Mouse (Mus musculus): ENCODE results near the gene Rnf13. TPM values are rescaled to one million over a fixed set of nuclear protein-coding genes. Genes with fewer than 3 reads are reported as not detected.

Gene Rnf13
- polyA plus RNA-seq, 1 experiment: 313 TPM

DNA sequence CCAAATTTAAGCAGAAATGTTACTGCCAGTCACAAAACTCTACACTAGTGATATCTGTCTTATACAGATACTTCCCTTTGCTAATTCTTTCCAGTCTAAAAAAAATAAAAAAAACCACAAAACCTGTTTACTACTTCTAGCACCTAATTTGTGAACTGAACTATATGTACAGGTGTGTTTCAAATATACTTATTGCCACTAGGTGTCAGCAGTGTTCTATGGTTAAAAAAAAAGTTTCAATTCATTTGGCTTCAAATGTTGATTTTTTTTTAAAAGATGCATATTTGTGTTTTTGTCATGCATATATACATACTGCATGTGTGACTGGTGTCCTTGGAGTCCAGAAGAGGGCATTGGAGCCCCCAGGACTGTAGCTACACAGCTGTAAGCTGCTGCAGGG is 107.9 kb downstream of the Rnf13 start:
- Histone ChIP-seq H3K4me1 (ENCODE audit: control insufficient read depth, insufficient read depth, low read length) (peaks cover 3% of the 10 kb centered on the region; the same call in 1 of the 2 replicates), H3K27ac (ENCODE audit: insufficient read depth, low read depth, low read length) (no peak overlapping the region), H3K4me3 (ENCODE audit: insufficient read depth, low read length) (no peak overlapping the region)
- TF ChIP-seq CTCF (IDR thresholded peaks at IDR 0.05; ENCODE audit: low read depth, low read length): no peak

DNA sequence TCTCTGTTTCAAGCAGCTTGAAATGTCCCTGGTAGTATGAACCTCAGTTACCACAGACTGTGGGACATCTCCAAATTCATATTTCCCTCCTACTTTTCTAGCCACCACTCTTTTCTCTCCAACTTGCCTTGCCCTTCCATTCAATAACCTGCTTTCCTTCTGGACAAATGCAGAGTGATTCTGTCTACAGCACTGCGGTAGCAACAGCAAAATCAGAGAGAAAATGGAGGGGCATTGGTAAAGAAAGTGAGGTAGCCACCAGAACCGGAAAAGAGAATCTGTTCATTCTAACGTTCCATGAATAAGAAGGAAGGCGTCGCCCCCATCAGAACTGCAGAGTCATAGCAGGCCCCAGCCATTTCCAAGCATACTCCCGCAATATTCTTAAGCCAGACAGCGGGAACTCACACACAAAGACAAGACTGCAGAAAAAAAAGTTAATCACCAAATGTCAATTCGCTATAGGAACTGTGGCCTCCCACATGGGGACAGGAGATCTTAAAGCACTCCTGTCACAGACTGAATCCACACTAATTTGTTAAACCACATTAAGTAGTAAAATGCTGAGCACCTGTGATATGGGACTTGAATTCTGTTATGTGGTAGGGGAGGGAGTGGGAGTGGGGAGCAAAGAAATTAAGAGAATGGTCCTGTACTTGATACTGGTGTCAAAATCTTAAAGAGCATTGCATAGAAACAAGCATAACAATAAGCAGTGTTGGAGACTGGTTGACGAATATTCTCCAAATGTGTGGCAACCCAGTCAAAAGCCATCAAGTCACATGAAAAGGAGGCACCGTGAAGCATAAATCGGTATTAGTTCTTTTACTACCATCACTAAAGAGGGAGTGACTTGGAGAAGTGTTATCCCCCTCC is 110.2 kb downstream of the Rnf13 start:
- TF ChIP-seq CTCF (IDR thresholded peaks at IDR 0.05; ENCODE audit: low read depth, low read length) (no peak), POLR2A (IDR thresholded peaks at IDR 0.05; ENCODE audit: borderline replicate concordance, low read depth, low read length) (no peak)
- no peak overlapping the region for H3K27ac ChIP-seq (ENCODE audit: insufficient read depth, low read depth, low read length)
- H3K4me1 ChIP-seq (ENCODE audit: control insufficient read depth, insufficient read depth, low read length): peaks cover 3% of the 10 kb centered on the region; the same call in 1 of the 2 replicates
- H3K4me3 ChIP-seq (ENCODE audit: insufficient read depth, low read length): no peak overlapping the region

DNA sequence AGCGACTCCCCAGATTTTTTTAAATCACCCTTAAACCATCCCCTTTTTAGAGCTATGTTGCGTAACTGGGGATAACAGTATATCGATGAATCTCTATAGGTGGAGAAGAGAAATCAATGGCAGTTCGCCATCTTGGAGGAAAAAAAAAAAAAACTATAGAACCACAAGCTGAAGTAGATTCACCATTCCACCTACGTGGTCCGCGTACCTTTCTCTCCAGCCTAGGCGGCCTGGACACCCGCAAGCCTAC is 110.7 kb downstream of the Rnf13 start:
- Histone ChIP-seq H3K27ac (ENCODE audit: insufficient read depth, low read depth, low read length) (no peak overlapping the region), H3K4me1 (ENCODE audit: control insufficient read depth, insufficient read depth, low read length) (peaks cover 3% of the 10 kb centered on the region; the same call in 1 of the 2 replicates), H3K4me3 (ENCODE audit: insufficient read depth, low read length) (peak overlapping the region; percentile 90)
- TF ChIP-seq CTCF (IDR thresholded peaks at IDR 0.05; ENCODE audit: low read depth, low read length) (no peak), POLR2A (IDR thresholded peaks at IDR 0.05; ENCODE audit: borderline replicate concordance, low read depth, low read length) (no peak)

DNA sequence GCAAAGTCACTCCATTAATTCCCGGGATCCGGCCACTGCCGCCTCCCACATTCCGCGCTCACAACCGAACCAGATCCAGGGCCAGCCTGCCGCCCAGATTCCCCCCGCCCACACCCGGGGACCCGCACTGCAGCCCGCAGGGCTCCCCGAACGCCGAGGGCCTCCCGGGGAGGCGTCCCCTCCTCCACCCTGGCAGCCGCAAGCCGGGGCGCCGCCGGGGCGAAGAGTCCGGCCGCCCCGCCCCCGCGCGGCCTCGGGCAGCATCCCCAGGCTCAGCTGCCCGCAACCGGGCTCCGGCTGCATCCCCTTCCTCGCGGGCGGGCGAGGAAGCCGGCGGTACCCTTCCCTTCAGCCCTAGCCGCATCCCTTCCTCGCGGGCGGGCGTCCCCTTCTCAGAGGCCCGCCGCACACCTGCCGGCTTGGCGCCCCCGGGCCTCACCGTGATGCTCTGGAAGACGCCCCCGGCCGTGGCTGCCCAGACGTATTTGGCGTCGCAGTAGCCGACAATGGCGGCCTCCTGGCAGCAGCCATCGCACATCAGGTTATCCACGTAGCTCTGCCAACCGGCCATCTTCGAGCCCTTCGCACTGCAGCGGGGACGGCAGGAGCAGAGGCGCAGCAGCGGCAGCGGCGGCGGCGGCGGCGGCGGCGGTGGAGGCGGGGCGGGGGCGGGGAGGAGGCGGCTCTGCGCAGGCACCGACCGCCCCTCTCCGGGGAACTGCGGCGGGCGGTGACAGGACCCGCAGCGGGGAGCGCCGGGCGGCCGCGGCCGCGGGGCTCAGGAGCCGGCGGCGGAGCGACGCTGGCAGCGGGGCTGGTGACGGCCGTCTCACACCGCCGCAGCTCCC is 111.3 kb downstream of the Rnf13 start:
- H3K4me3 ChIP-seq (ENCODE audit: insufficient read depth, low read length): peak overlapping the region; percentile 90
- TF ChIP-seq POLR2A (IDR thresholded peaks at IDR 0.05; ENCODE audit: borderline replicate concordance, low read depth, low read length): no peak
- no peak for TF ChIP-seq CTCF (IDR thresholded peaks at IDR 0.05; ENCODE audit: low read depth, low read length)
- no peak overlapping the region for H3K27ac ChIP-seq (ENCODE audit: insufficient read depth, low read depth, low read length)
- H3K4me1 ChIP-seq (ENCODE audit: control insufficient read depth, insufficient read depth, low read length): peaks cover 3% of the 10 kb centered on the region; the same call in 1 of the 2 replicates

DNA sequence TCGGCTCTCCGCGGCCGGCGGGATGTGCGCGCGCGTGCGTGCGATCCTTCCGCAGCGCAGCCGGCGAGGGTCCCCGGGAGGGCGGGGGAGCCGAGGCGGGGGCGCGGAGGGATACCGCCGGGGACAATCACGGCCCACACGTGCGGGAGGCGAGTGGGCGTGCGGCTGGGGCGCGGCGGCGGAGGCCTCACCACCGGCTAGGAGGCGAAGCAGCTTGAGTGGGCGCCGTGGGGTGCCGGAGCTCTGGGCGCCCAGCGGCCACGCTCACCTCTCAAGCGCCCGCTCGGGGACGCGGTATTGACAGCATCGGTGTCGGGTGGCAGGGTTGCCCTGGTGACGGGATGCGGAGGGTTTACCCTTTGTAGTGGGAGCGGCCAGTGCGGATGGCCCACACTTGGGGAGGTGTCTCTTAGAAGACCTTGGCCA is 111.9 kb downstream of the Rnf13 start, which contains the start of gene Pfn2:
Gene Pfn2 (minus strand): TSS at position 320 of the 426 bp plus-strand sequence.
- TF ChIP-seq CTCF (IDR thresholded peaks at IDR 0.05; ENCODE audit: low read depth, low read length) (no peak), POLR2A (IDR thresholded peaks at IDR 0.05; ENCODE audit: borderline replicate concordance, low read depth, low read length) (no peak)
- Histone ChIP-seq H3K4me1 (ENCODE audit: control insufficient read depth, insufficient read depth, low read length) (peaks cover 3% of the 10 kb centered on the region; the same call in 1 of the 2 replicates), H3K4me3 (ENCODE audit: insufficient read depth, low read length) (peak within 1 kb of the TSS; percentile 90), H3K27ac (ENCODE audit: insufficient read depth, low read depth, low read length) (no peak within 1 kb of the TSS)

DNA sequence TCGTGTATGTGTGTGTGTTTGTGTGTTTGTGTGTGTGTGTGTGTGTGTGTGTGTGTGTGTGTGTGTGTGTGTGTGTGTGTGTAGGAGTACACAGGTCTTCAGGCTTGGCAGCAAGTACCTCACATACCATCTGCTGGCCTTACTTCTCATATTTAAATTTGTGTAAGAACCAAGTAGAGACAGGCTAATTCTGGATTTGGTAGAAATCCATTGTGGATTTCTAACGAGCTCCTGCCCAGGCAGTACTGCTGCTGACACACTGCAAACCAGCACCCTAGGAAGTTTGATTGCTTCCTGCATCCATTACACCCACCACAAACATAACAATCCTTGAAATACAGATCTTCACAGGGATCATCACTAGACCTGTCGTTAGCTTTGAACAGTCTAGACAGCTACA is 147.1 kb downstream of the Rnf13 start:
- TF ChIP-seq CTCF (IDR thresholded peaks at IDR 0.05; ENCODE audit: low read depth, low read length): no peak
- no peak for TF ChIP-seq POLR2A (IDR thresholded peaks at IDR 0.05; ENCODE audit: borderline replicate concordance, low read depth, low read length)
- no peaks in the 10 kb centered on the region for H3K4me1 ChIP-seq (ENCODE audit: control insufficient read depth, insufficient read depth, low read length)
- no peak overlapping the region for H3K4me3 ChIP-seq (ENCODE audit: insufficient read depth, low read length)
- H3K27ac ChIP-seq (ENCODE audit: insufficient read depth, low read depth, low read length): no peak overlapping the region

Other genes with a start within 250 kb of the Rnf13 start
- gene Wwtr1, start 160.2 kb upstream of the Rnf13 start, polyA plus RNA-seq (2012; ENCODE audit: insufficient read depth, insufficient read length, missing spikeins): 0.16 and 0.17 TPM in 2 replicates
- 34.5 and 38.6 TPM in 2 replicates for gene Commd2, start 84.3 kb upstream of the Rnf13 start, polyA plus RNA-seq (2012; ENCODE audit: insufficient read depth, insufficient read length, missing spikeins)
- gene Ankub1, start 43.3 kb upstream of the Rnf13 start, polyA plus RNA-seq (2012; ENCODE audit: insufficient read depth, insufficient read length, missing spikeins): 0.39 TPM in 1 of 2 replicates, not detected in the other
- 0.59 TPM in 1 of 2 replicates, not detected in the other for gene Pfn2, start 112.0 kb downstream of the Rnf13 start, polyA plus RNA-seq (2012; ENCODE audit: insufficient read depth, insufficient read length, missing spikeins)

Measured in bone marrow macrophage, adult 2 months (primary cell).